Mouse (Mus musculus): Measurements from ENCODE around the gene Vwa8. TPM values are rescaled to one million over a fixed set of nuclear protein-coding genes. Genes with fewer than 3 reads are reported as not detected.

Gene Vwa8
- total RNA-seq, 2 experiments from 2014 or later, result 54.5 to 69.9 TPM

DNA sequence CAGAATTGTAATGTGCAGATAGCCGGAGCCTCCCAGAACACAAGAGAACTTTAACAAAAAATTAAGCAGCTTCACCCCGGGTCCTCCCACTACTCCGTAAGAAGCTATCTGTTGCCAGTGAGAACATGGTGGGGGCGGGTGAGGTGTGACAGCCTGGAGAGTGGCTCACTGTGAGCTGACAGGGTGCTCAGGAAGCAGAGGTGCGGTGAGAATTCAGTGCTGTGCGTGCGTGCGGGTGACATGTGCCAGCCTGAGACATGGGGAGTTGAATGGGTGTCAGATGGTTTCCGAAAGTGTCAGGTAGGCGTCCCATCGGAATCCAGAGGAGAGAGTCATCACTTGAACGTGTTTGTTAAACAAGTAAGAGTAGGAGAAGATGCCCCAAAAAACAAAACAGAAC is 390.6 kb downstream of the Vwa8 start:
- no peak for DNase-seq
- intact Hi-C loops (cut with DNase I; ENCODE audit: low total_unique reads), result no loop called here

DNA sequence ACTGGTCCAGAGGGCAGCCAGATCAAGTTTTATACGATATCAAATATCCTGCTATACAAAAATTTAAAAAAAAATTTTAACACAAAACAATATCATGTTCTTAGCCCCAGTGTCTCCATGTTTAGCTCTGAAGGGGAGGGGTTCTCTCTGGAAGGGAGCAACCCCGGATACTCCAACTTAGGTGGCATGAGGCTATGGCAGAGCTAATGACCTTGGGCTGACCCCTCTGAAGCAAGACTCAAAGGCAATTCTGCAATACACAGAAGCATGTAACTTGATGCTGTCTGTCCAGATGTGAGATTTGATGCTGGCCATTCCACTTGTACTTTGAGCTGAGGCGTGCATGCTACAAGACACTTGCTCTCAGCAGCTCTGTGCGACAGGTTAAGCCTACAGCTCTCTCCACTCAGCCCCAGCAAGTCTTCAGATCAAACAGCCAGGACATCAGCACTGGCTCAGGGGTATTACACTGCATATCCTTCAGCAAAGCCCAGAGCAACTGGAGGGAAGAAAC is 392.3 kb downstream of the Vwa8 start:
- intact Hi-C loops (cut with DNase I; ENCODE audit: low total_unique reads), result no loop called here
- DNase-seq, result no peak

- intact Hi-C loops (cut with DNase I; ENCODE audit: low total_unique reads), result no loop called here
- no peak for DNase-seq
These were observed 393.0 kb downstream of the Vwa8 start for GRCm38 (mm10) chr14:79241656-79242385.

DNA sequence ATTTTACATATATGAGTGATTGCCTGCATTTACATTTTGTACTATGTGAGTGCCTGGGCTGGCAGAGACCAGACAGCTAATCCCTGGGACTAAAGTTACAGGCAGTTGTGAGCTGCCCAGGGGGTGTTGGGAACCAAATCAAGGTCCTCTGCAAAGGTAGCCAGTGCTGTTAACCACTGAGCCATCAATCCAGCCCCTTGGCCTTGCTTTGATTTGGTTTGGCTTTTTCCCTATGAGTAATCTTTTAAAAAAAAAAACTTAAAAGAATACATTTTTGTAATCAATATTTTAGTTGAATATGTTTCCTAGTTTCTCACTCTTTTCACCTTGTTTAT is 393.5 kb downstream of the Vwa8 start:
- intact Hi-C loops (cut with DNase I; ENCODE audit: low total_unique reads), result no loop called here
- no peak for DNase-seq

GRCm38 (mm10) chr14:79243038-79243883 is 394.4 kb downstream of the Vwa8 start:
- intact Hi-C loops (cut with DNase I; ENCODE audit: low total_unique reads), result no loop called here
- DNase-seq, result no peak

GRCm38 (mm10) chr14:79244571-79244970 is 395.7 kb downstream of the Vwa8 start:
- no peak for DNase-seq
- intact Hi-C loops (cut with DNase I; ENCODE audit: low total_unique reads), result no loop called here

DNA sequence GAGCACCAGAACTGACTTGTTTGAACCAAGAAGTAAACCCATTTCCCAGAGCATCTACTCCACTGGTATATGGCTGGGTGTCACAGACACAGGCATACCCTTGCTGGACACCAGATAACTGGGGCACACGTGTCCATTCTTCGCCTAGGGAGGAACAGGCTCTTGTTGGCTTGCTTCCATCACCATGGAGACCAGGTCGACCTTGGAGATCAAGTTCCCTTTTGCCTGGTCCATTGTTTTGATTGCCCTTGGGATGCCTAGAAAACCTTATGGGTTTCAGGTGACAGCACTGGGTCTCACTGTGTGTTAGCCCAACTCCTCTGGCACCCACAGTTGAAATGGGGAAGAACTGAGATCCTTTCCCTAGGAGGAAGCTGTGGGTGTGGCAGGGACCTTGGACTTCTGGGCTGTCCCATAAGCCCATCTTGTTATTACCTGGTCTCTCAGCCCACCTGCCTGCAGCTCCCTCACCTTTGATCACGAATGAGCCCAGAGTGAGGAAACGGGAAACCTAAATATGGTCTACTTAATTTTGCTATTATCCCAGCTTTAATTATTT is 403.0 kb downstream of the Vwa8 start:
- intact Hi-C loops (cut with DNase I; ENCODE audit: low total_unique reads), result no loop called here

More for the DNA sequence above, 403.0 kb downstream of the Vwa8 start:
- DNase-seq, result no peak

Other genes with a start within 250 kb of the Vwa8 start
- gene Dgkh, start 116.3 kb upstream of the Vwa8 start, total RNA-seq (2021), result 1 to 10 TPM; 5.1 to 6.1 TPM